Mouse (Mus musculus) 416B (cell line): Measurements from ENCODE around the gene Flrt1.

Source experiments
- DNase-seq: peaks from one replicate; pipeline ENCODE4 v3.0.0; 2011; ENCODE audit warnings: low read depth

Gene Flrt1

GRCm38 (mm10) chr19:7128551-7129475 is 23.3 kb upstream of the Flrt1 start:
- no peak for DNase-seq

DNA sequence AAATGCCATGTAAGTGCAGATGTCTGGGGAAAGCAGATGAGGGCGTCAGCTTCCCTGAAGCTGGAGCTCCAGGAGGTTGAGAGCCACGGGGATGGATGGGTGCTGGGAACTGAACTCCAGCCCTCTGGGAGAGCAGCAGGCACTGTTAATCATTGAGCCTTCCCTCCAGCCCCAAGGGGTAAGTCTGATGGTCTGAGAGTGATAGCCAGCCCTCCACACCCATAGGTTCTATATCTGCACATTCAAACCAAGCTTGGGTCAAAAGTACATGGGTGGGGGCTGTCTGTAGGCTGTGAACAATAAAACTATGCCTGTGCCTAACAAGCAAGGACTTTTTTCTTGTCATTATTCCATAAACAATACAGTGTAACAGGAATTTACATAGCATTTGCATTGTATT is 21.4 kb upstream of the Flrt1 start:
- DNase-seq: no peak

GRCm38 (mm10) chr19:7126209-7126608 is 20.7 kb upstream of the Flrt1 start:
- DNase-seq: no peak

DNA sequence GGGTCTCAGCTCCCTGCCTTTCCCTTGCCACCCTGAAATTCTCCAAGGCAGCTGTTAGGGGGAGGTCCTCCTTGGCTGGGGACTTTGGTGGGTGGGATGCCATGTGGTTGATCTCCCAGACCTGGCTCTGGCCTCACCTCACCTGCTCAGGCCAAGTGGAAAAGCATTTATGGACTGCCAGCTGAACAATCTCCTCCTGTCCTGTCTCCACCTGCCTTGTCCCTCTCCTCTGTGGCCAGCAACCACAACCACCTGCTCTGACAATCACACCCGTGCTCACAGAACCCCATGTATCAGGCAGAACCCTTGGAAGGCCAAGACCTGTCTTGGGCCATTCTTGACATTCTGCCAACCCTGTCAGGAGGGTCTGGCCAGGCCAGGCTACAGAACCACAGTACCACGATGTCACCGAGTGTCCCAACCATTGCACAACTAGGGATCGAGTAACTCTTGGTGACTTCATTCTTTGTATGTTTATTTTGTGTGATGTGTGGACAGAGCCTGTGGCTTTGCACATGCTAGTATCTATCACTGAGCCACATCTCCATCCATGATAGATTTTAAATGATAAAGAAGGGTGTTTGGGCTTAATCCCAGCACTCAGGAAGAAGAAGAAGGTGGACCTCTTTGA is 20.1 kb upstream of the Flrt1 start:
- DNase-seq: peak; percentile 50

DNA sequence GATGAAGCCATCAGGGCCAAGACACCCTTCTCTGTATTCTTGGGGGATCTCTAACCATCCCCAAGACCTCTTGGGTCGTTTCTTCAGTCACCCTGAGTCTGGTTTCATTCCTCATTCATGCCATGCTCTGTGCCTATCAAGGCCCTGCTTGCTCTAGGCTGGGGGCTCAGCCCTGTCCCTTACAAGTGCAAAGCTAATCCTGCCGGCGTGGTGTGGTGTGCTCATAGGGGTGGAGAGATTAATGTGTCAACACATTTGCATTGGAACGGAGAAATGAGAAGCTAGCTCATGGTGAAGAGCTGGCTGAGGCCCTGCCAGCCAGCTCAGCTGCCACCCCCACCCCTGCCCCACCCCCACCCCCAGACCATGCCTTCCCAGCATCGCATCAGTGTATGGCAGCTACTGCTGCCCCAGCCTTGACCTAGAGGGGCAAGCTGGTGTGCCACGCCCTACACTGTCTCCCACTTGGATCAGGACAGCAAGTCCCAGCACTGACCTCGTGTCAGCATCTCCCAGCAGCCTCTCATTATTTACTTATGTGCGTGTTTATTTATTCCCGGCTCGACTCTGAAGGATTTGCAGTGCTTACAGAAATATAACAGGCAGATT is 17.3 kb upstream of the Flrt1 start:
- no peak for DNase-seq

DNA sequence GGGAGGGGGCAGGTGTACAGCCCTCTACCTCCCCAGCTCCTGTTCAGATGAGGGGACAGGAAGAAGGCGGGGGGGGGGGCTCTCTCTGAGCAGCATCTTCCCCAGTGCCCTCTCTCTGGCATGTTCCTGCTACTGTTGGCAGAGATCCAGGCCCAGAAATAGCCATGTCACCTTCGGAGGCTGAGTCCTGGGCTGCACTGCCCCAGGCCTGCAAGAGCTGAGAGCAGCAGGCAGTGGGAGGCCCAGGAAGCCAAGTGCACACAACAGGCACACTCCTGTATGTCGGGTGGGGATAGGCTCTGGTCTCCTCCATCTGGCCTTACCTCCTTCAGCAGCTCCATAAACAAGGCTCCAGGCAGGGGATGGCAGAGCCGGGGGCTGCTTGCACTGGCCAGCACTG is 16.7 kb upstream of the Flrt1 start:
- DNase-seq: peak; percentile 43

- no peak for DNase-seq
Observed at GRCm38 (mm10) chr19:7121252-7121651, 15.7 kb upstream of the Flrt1 start.

GRCm38 (mm10) chr19:7117653-7118307 is 12.3 kb upstream of the Flrt1 start:
- peak; percentile 62 for DNase-seq

DNA sequence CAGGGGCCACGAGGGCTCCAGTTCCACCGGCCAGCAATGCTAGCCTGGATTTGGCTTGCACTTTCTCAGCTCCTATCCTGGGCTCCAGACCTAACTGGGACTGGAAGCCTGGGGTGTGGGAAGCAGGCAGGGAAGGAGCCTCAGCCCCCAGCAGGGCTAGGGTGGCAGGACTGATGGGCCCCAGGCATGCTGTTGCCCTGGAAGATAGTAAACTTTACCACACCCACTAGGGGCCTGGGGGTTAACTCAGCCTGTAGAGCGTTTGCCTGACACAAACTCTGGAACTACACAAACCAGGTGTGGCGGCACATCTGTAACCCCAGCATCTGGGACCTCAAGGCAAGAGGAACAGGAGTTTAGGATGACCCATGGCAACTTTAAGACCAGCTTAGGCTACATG is 11.6 kb upstream of the Flrt1 start:
- DNase-seq: no peak

DNA sequence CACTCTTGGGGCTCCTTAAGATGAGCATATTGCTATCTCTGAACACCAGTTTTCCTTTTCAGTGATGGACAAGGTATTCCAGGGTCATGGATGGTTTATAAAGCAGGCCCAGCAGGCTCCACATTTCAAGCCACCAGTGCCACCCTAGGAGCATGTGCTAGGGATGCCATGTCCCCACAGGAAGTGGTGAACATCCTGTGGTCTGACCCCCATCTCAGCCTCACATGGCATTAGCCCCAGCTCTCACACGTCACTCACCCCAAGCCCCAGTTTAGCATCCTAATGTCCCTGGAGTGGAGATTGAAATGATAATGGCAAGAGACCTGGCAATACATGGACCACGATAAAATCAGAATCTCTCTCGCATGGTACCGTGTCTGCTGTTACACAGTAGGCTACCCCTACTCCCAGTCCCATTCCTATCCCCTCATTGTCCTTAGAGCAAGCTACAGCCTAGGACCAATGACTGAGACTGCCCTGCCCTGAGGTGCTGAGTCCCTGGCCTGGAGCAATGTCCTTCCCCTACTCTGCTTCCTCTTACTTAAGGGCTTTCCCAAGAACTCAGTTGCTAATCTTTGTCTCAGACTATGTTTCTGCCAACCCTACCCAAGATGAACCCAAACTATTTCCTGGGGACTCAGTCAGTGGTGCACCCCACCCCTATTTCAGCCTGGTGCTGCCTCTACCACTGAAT is 10.7 kb upstream of the Flrt1 start:
- DNase-seq: peak; percentile 83

GRCm38 (mm10) chr19:7113574-7113973 is 8.0 kb upstream of the Flrt1 start:
- no peak for DNase-seq

GRCm38 (mm10) chr19:7112628-7113027 is 7.1 kb upstream of the Flrt1 start:
- DNase-seq: no peak

DNA sequence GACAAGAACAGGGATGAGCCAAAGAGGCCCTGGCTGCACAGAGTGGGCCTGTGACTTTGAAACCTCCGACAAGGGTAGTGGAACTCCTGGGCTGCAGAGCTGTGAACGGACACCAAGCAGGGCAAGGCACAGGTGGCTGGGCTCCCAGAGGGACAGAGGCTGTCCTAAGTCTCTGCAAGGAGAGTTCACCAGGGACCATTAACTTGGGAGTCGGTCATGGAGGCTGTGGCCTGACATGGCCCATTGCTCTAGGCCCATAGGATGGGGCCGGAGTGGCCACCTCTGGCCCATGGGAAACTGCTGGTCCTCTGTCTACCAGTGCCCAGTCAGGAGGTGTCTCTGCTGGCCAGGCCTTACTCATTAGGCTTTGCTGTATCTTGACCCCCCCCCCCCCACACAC is 6.2 kb upstream of the Flrt1 start:
- no peak for DNase-seq

DNA sequence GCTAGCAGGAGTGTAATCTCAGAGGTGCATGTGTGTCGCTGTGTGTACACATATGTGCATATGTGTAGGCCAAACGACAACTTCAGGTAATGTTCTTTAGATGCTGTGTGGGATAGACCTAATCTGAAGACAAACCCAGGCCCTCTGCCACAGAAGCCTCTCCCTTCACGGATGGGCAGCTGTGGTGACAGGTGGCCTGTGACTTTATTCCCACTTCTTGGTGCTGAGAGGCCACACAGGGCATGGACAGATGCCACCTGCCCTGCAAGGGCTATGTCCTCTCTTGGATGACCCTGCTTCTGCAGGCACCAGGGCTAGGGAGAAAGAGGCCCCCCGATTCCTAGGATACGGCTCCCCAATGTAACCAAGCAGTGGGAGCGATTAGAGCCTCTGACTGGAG is 5.8 kb upstream of the Flrt1 start:
- no peak for DNase-seq

DNA sequence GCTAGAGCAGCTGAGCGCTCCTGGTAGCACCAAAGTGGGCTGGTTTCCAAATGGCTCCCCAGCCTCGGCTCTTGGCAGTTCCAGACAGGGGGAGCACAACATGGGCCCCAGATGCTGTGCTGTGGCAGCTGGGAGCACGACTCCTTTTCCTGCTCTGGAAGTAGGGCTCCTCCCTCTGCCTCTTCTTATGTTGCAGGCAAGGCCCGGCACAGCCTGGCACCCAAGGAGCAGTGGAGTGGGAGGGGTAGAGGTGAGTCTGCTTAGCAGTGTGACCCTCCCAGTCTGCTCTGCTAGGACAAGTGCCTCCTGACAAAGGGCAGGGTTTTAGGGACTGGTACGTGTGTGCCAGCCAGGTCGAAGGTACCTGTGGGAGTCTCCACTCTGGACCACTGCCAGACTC is 5.3 kb upstream of the Flrt1 start:
- no peak for DNase-seq

DNA sequence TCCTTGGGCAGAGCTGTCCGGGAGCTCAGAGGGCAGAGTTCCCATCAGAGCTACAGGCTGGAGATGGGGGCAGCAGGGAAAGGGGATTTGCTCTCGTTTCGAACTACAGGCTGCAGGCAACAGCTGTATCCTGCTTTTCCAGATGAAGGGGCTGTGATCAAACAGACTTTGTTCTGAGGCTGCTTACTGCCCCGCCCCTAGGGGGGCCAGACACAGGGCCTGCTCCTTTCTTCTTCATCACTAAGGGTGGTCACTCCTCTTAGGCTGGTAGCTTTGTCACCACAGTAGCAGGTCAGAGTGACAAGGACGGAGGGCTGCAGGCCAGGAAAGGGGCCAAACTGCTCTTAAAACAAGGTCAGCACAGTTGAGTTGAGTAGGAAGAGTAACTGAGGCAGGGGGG is 4.6 kb upstream of the Flrt1 start:
- DNase-seq: no peak

- DNase-seq: peak; percentile 42
Observed at GRCm38 (mm10) chr19:7108114-7108905, 2.8 kb upstream of the Flrt1 start.

GRCm38 (mm10) chr19:7107174-7107573 is 1.6 kb upstream of the Flrt1 start:
- no peak for DNase-seq

DNA sequence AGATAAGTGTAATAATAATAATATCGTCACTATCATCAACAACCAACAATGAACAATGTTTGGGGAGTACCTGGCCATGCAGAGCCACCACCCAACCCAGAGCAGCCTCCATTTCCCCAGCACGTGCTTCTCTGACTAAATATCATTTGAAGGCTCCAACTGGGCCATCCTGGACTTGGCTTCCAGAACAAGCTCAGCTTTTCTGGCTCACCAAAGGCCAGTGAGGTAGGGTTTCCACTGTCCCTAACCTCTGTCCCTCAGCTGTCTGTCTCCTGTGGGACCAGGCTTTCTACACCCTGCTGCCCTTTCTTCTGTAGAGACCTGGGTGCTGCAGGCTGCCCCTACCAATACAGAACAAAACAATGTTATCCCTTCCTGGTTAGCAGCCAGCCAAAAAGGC is 1.0 kb upstream of the Flrt1 start:
- no peak for DNase-seq

GRCm38 (mm10) chr19:7103993-7104401 is 1.5 kb downstream of the Flrt1 start:
- DNase-seq: no peak

- no peak for DNase-seq
Observed at GRCm38 (mm10) chr19:7103349-7103992, 2.1 kb downstream of the Flrt1 start.
